Mouse (Mus musculus) layer of hippocampus, postnatal 14 days (tissue): ENCODE data around the gene Sec22a. TPM values are rescaled to one million over a fixed set of nuclear protein-coding genes. Genes with fewer than 3 reads are reported as not detected.

Source experiments
- total RNA-seq, 2 experiments: library from RNA; stranded (reverse); gene quantifications; 2 replicates each; pipeline ENCODE4 v1.2.3; 2021

Sec22a gene
- total RNA-seq, 2 experiments from 2014 or later = 18.1 to 18.5 TPM

Other genes starting within 250 kb of the Sec22a start
- 10 to 100 TPM; 68.8 to 69.8 TPM for gene Adcy5, start 209.0 kb downstream of the Sec22a start, total RNA-seq
- gene Pdia5, start 127.0 kb upstream of the Sec22a start, total RNA-seq = 1 to 10 TPM; 3.5 to 4.4 TPM
- 10 to 100 TPM; 20.7 to 21.7 TPM for gene Sema5b, start 177.2 kb upstream of the Sec22a start, total RNA-seq